Mouse (Mus musculus): ENCODE results near the gene Sh3kbp1. TPM values are rescaled to one million over a fixed set of nuclear protein-coding genes. Genes with fewer than 3 reads are reported as not detected.

Sh3kbp1 gene
- polyA plus RNA-seq, 1 experiment from 2014 or later: 42.5 TPM

GRCm38 (mm10) chrX:159831176-159831575 lies 204.1 kb downstream of the Sh3kbp1 start:
- Histone ChIP-seq H3K4me2 (no peak overlapping the region), H3K36me3 (ENCODE audit: insufficient read depth) (no peaks in the 10 kb centered on the region), H3K27ac (ENCODE audit: low read depth) (no peak overlapping the region), H3K9ac (no peak overlapping the region), H3K4me3 (ENCODE audit: low read depth, low read length) (no peak overlapping the region), H3K9me3 (ENCODE audit: low read depth, low read length) (no peaks in the 10 kb centered on the region), H3K27me3 (ENCODE audit: insufficient read depth, low read length) (no peaks in the 10 kb centered on the region), H3K4me1 (ENCODE audit: insufficient read depth) (no peaks in the 10 kb centered on the region)
- 46% methylated on average over 2 of the region's 2 CpGs for WGBS
- DNase-seq (no peak), ATAC-seq (ENCODE audit: insufficient read depth) (no peak)
- no peak for TF ChIP-seq CTCF (IDR thresholded peaks at IDR 0.05; ENCODE audit: low read depth)

GRCm38 (mm10) chrX:159835239-159835638 lies 208.2 kb downstream of the Sh3kbp1 start:
- ATAC-seq (ENCODE audit: insufficient read depth) (no peak), DNase-seq (no peak)
- Histone ChIP-seq H3K9me3 (ENCODE audit: low read depth, low read length) (no peaks in the 10 kb centered on the region), H3K27ac (ENCODE audit: low read depth) (no peak overlapping the region), H3K9ac (no peak overlapping the region), H3K4me1 (ENCODE audit: insufficient read depth) (no peaks in the 10 kb centered on the region), H3K36me3 (ENCODE audit: insufficient read depth) (no peaks in the 10 kb centered on the region), H3K27me3 (ENCODE audit: insufficient read depth, low read length) (no peaks in the 10 kb centered on the region), H3K4me2 (no peak overlapping the region), H3K4me3 (ENCODE audit: low read depth, low read length) (no peak overlapping the region)
- 85% methylated on average over 4 of the region's 4 CpGs for WGBS
- TF ChIP-seq CTCF (IDR thresholded peaks at IDR 0.05; ENCODE audit: low read depth): no peak

GRCm38 (mm10) chrX:159837379-159837778 lies 210.3 kb downstream of the Sh3kbp1 start:
- H3K36me3 ChIP-seq (ENCODE audit: insufficient read depth): no peaks in the 10 kb centered on the region
- 69% methylated on average over 1 of the region's 1 CpGs for WGBS
- H3K9me3 ChIP-seq (ENCODE audit: low read depth, low read length): no peaks in the 10 kb centered on the region
- H3K4me1 ChIP-seq (ENCODE audit: insufficient read depth): no peaks in the 10 kb centered on the region
- DNase-seq (no peak), ATAC-seq (ENCODE audit: insufficient read depth) (no peak)
- H3K4me2 ChIP-seq: no peak overlapping the region
- H3K27me3 ChIP-seq (ENCODE audit: insufficient read depth, low read length): no peaks in the 10 kb centered on the region
- TF ChIP-seq CTCF (IDR thresholded peaks at IDR 0.05; ENCODE audit: low read depth): no peak
- no peak overlapping the region for H3K4me3 ChIP-seq (ENCODE audit: low read depth, low read length)
- H3K27ac ChIP-seq (ENCODE audit: low read depth): no peak overlapping the region
- no peak overlapping the region for H3K9ac ChIP-seq

- H3K4me2 ChIP-seq: no peak overlapping the region
- H3K36me3 ChIP-seq (ENCODE audit: insufficient read depth): no peaks in the 10 kb centered on the region
- no peaks in the 10 kb centered on the region for H3K9me3 ChIP-seq (ENCODE audit: low read depth, low read length)
- TF ChIP-seq CTCF (IDR thresholded peaks at IDR 0.05; ENCODE audit: low read depth): no peak
- H3K9ac ChIP-seq: no peak overlapping the region
- DNase-seq (no peak), ATAC-seq (ENCODE audit: insufficient read depth) (no peak)
- H3K27me3 ChIP-seq (ENCODE audit: insufficient read depth, low read length): no peaks in the 10 kb centered on the region
- H3K4me3 ChIP-seq (ENCODE audit: low read depth, low read length): no peak overlapping the region
- no peaks in the 10 kb centered on the region for H3K4me1 ChIP-seq (ENCODE audit: insufficient read depth)
- WGBS: 59% methylated on average over 2 of the region's 2 CpGs
- no peak overlapping the region for H3K27ac ChIP-seq (ENCODE audit: low read depth)
Measured at GRCm38 (mm10) chrX:159839786-159840185, 212.7 kb downstream of the Sh3kbp1 start.

GRCm38 (mm10) chrX:159840225-159840624 lies 213.2 kb downstream of the Sh3kbp1 start:
- no peaks in the 10 kb centered on the region for H3K4me1 ChIP-seq (ENCODE audit: insufficient read depth)
- no peaks in the 10 kb centered on the region for H3K36me3 ChIP-seq (ENCODE audit: insufficient read depth)
- ATAC-seq (ENCODE audit: insufficient read depth): no peak
- H3K4me2 ChIP-seq: no peak overlapping the region
- no peak for DNase-seq
- no peak overlapping the region for H3K27ac ChIP-seq (ENCODE audit: low read depth)
- no peak overlapping the region for H3K4me3 ChIP-seq (ENCODE audit: low read depth, low read length)
- H3K9ac ChIP-seq: no peak overlapping the region
- WGBS: 49% methylated on average over 7 of the region's 7 CpGs
- no peak for TF ChIP-seq CTCF (IDR thresholded peaks at IDR 0.05; ENCODE audit: low read depth)
- H3K27me3 ChIP-seq (ENCODE audit: insufficient read depth, low read length): no peaks in the 10 kb centered on the region
- H3K9me3 ChIP-seq (ENCODE audit: low read depth, low read length): no peaks in the 10 kb centered on the region

GRCm38 (mm10) chrX:159850722-159851121 lies 223.7 kb downstream of the Sh3kbp1 start:
- no peaks in the 10 kb centered on the region for H3K4me1 ChIP-seq (ENCODE audit: insufficient read depth)
- 76% methylated on average over 8 of the region's 8 CpGs for WGBS
- DNase-seq: no peak
- no peak overlapping the region for H3K27ac ChIP-seq (ENCODE audit: low read depth)
- no peak overlapping the region for H3K9ac ChIP-seq
- TF ChIP-seq CTCF (IDR thresholded peaks at IDR 0.05; ENCODE audit: low read depth): no peak
- H3K4me2 ChIP-seq: no peak overlapping the region
- H3K9me3 ChIP-seq (ENCODE audit: low read depth, low read length): no peaks in the 10 kb centered on the region
- no peaks in the 10 kb centered on the region for H3K36me3 ChIP-seq (ENCODE audit: insufficient read depth)
- no peaks in the 10 kb centered on the region for H3K27me3 ChIP-seq (ENCODE audit: insufficient read depth, low read length)
- no peak overlapping the region for H3K4me3 ChIP-seq (ENCODE audit: low read depth, low read length)
- ATAC-seq (ENCODE audit: insufficient read depth): no peak

- WGBS: 88% methylated on average over 1 of the region's 1 CpGs
- TF ChIP-seq CTCF (IDR thresholded peaks at IDR 0.05; ENCODE audit: low read depth): no peak
- ATAC-seq (ENCODE audit: insufficient read depth): no peak
Measured at GRCm38 (mm10) chrX:159856866-159857265, 229.8 kb downstream of the Sh3kbp1 start.

GRCm38 (mm10) chrX:159858126-159858525 lies 231.1 kb downstream of the Sh3kbp1 start:
- no peak overlapping the region for H3K4me3 ChIP-seq (ENCODE audit: low read depth, low read length)
- no peaks in the 10 kb centered on the region for H3K4me1 ChIP-seq (ENCODE audit: insufficient read depth)
- no peaks in the 10 kb centered on the region for H3K36me3 ChIP-seq (ENCODE audit: insufficient read depth)
- H3K9me3 ChIP-seq (ENCODE audit: low read depth, low read length): no peaks in the 10 kb centered on the region
- DNase-seq (no peak), ATAC-seq (ENCODE audit: insufficient read depth) (no peak)
- no peak overlapping the region for H3K4me2 ChIP-seq
- TF ChIP-seq CTCF (IDR thresholded peaks at IDR 0.05; ENCODE audit: low read depth): no peak
- no peak overlapping the region for H3K27ac ChIP-seq (ENCODE audit: low read depth)
- no peak overlapping the region for H3K9ac ChIP-seq
- WGBS: 35% methylated on average over 1 of the region's 1 CpGs
- H3K27me3 ChIP-seq (ENCODE audit: insufficient read depth, low read length): no peaks in the 10 kb centered on the region

More at GRCm38 (mm10) chrX:159856866-159857265, 229.8 kb downstream of the Sh3kbp1 start:
- Histone ChIP-seq H3K4me3 (ENCODE audit: low read depth, low read length) (no peak overlapping the region), H3K9me3 (ENCODE audit: low read depth, low read length) (no peaks in the 10 kb centered on the region), H3K9ac (no peak overlapping the region), H3K27me3 (ENCODE audit: insufficient read depth, low read length) (no peaks in the 10 kb centered on the region), H3K36me3 (ENCODE audit: insufficient read depth) (no peaks in the 10 kb centered on the region), H3K4me1 (ENCODE audit: insufficient read depth) (no peaks in the 10 kb centered on the region), H3K27ac (ENCODE audit: low read depth) (no peak overlapping the region), H3K4me2 (no peak overlapping the region)
- no peak for DNase-seq

Data from lung, embryonic 14.5 days (tissue).